Mouse (Mus musculus): Measurements from ENCODE around the gene Snrpc. TPM values are rescaled to one million over a fixed set of nuclear protein-coding genes. Genes with fewer than 3 reads are reported as not detected.
A peak's percentile ranks its signal among the peaks of the same experiment; 100 is the strongest.

The Snrpc gene
- polyA plus RNA-seq, 1 experiment from 2014 or later = 330 TPM

DNA sequence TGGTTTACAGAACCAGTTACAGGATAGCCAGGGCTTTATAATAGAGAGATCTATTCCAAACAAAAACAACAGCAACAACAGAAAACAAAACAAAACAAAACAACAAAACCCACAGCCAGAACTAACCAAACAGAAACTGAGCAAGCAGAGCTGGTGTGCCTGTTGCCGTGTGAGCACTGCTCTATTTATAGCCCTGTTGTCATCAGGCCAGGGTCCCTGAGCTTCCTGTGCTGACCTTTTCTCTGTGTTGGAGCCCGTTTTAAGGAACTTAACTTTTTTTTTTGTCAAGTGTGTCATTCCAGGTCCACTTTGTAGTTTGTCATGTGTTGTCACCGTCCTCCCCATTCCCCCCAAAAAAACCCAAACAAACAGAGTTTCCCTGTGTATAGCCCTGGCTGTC is 13.1 kb downstream of the Snrpc start:
- no peak overlapping the region for H3K4me2 ChIP-seq
- H3K27me3 ChIP-seq = no peaks in the 10 kb centered on the region
- H3K9ac ChIP-seq = no peak overlapping the region
- no peaks in the 10 kb centered on the region for H3K4me1 ChIP-seq
- no peak overlapping the region for H3K27ac ChIP-seq
- 65% methylated on average over 3 of the region's 3 CpGs for WGBS
- no peaks in the 10 kb centered on the region for H3K9me3 ChIP-seq (replicated peaks)
- no peak overlapping the region for H3K4me3 ChIP-seq (replicated peaks)
- H3K36me3 ChIP-seq = peaks cover 81% of the 10 kb centered on the region
- no peak for ATAC-seq (replicated peaks; ENCODE audit: low FRiP score)

GRCm38 (mm10) chr17:27856265-27856797 is 18.4 kb downstream of the Snrpc start, which contains the start of gene Uhrf1bp1:
Gene Uhrf1bp1 (plus strand): TSS chr17:27856441.
- Histone ChIP-seq H3K9me3 (replicated peaks) (no peaks in the 10 kb centered on the region), H3K4me2 (peak within 1 kb of the TSS; percentile 86), H3K36me3 (peaks cover 30% of the 10 kb centered on the region), H3K27me3 (no peaks in the 10 kb centered on the region), H3K4me3 (replicated peaks) (peak within 1 kb of the TSS; percentile 74), H3K27ac (peak within 1 kb of the TSS; percentile 88), H3K4me1 (peaks cover 33% of the 10 kb centered on the region), H3K9ac (peak within 1 kb of the TSS; percentile 80)
- under 1% methylated on average over 54 of the region's 54 CpGs for WGBS
- ATAC-seq (replicated peaks; ENCODE audit: low FRiP score) = peak; percentile 86

GRCm38 (mm10) chr17:27856798-27857648 is 19.1 kb downstream of the Snrpc start:
- WGBS = 1% methylated on average over 51 of the region's 52 CpGs
- H3K36me3 ChIP-seq = peaks cover 27% of the 10 kb centered on the region
- H3K4me1 ChIP-seq = peaks cover 36% of the 10 kb centered on the region
- peak overlapping the region; percentile 86 for H3K4me2 ChIP-seq
- H3K9ac ChIP-seq = peak overlapping the region; percentile 80
- peak overlapping the region; percentile 74 for H3K4me3 ChIP-seq (replicated peaks)
- H3K27me3 ChIP-seq = no peaks in the 10 kb centered on the region
- peak; percentile 62 for ATAC-seq (replicated peaks; ENCODE audit: low FRiP score)
- peak overlapping the region; percentile 88 for H3K27ac ChIP-seq
- H3K9me3 ChIP-seq (replicated peaks) = no peaks in the 10 kb centered on the region

DNA sequence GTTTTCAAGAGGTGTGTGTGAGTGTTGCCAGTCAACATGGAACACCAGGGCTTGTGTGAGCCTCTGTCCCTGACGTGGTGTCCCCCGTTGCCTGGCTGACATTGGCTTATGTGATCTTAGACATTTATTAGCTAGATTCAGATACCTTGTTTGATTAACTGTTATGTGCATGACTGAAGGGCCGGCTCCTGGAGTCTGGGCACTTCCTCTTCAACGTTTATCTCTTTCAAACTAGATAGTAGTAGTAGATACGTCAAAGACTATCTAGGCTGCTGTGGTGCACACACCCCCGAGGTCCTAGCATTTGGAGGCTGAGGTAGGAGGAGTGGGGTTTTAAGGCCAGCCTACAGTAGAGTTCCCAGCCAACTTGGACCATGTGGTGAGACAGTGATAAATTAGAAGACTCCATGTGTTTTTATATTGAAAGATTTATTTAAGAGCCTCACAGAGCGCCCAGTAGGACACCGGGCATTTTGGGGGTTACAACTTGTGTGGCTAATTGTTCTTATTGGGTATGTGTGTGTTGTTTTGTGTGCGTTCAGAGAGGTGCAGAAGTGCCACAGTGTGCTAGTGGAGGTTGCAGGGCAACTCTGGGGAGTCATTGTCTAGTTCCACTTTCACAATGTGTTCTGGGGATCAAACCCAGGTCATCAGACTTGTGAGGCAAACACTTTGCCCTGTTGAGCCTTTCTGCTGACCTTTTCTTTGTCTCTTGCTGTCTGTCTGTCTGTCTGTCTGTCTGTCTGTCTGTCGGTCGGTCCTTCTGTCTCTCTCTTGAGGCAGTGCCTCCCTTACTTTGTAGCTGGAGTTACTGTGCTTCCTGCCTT is 19.9 kb downstream of the Snrpc start:
- no peaks in the 10 kb centered on the region for H3K9me3 ChIP-seq (replicated peaks)
- no peak for ATAC-seq (replicated peaks; ENCODE audit: low FRiP score)
- H3K4me2 ChIP-seq = peak overlapping the region; percentile 86
- H3K9ac ChIP-seq = peak overlapping the region; percentile 80
- H3K4me1 ChIP-seq = peaks cover 36% of the 10 kb centered on the region
- H3K27me3 ChIP-seq = no peaks in the 10 kb centered on the region
- H3K36me3 ChIP-seq = peaks cover 18% of the 10 kb centered on the region
- peak overlapping the region; percentile 74 for H3K4me3 ChIP-seq (replicated peaks)
- peak overlapping the region; percentile 88; the same call in 1 of the 2 replicates for H3K27ac ChIP-seq
- 35% methylated on average over 11 of the region's 11 CpGs for WGBS

DNA sequence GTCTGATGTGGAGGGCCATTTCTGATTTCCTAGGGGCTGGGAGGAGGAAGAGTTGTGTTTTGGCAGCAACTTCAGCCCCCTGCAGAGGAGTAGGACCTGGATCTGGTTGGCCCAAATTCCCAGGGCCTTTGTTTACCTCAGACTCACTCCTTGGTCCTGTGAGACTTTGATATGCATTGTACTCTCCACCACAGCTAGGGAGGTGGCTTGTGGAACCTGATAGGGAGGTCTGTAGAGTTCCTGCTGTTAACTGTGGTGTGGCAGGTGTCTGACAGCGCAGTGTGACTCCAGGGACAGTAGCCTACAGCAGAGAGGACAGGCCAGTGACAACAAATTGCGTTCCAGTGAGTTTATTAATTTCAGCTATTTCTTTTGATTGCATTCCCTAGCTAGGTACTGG is 21.2 kb downstream of the Snrpc start:
- no peak; the same call in 1 of the 2 replicates for ATAC-seq (replicated peaks; ENCODE audit: low FRiP score)
- H3K4me3 ChIP-seq (replicated peaks) = no peak overlapping the region
- H3K9ac ChIP-seq = no peak overlapping the region
- no peak overlapping the region for H3K27ac ChIP-seq
- H3K36me3 ChIP-seq = peaks cover 6% of the 10 kb centered on the region
- peaks cover 36% of the 10 kb centered on the region for H3K4me1 ChIP-seq
- peak overlapping the region; percentile 86; the same call in 1 of the 2 replicates for H3K4me2 ChIP-seq
- H3K27me3 ChIP-seq = no peaks in the 10 kb centered on the region
- 38% methylated on average over 2 of the region's 2 CpGs for WGBS
- no peaks in the 10 kb centered on the region for H3K9me3 ChIP-seq (replicated peaks)

GRCm38 (mm10) chr17:27865461-27865860 is 27.5 kb downstream of the Snrpc start:
- ATAC-seq (replicated peaks; ENCODE audit: low FRiP score) = no peak
- WGBS = 86% methylated on average over 2 of the region's 2 CpGs
- H3K4me2 ChIP-seq = no peak overlapping the region

DNA sequence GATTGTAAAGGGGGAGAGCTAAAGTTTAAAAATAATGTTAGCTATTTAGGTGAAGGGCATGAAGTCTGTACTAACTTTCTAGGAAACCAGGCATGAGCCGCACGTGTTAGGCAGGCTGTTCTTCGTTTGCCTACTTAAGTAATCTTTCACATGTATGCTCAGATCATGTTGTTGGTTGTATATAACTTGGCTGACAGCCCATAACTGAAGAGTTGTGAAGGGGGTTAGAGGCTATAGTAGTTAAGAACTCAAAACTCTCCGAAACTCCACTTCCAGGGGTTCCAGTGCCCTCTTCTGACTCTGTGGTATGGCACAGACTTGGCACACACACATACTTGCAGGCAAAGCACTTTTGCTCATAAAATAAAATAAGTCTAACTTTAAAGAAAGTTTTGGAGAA is 28.8 kb downstream of the Snrpc start:
- H3K4me1 ChIP-seq = 0 out of 2 replicates have a peak, but pooled peaks cover 1% of the 10 kb centered on the region
- no peak for ATAC-seq (replicated peaks; ENCODE audit: low FRiP score)
- H3K9me3 ChIP-seq (replicated peaks) = no peaks in the 10 kb centered on the region
- 80% methylated on average over 4 of the region's 4 CpGs for WGBS
- no peak overlapping the region for H3K4me2 ChIP-seq
- no peak overlapping the region for H3K4me3 ChIP-seq (replicated peaks)
- no peaks in the 10 kb centered on the region; the same call in 1 of the 2 replicates for H3K36me3 ChIP-seq
- H3K27me3 ChIP-seq = no peaks in the 10 kb centered on the region
- no peak overlapping the region for H3K27ac ChIP-seq
- no peak overlapping the region for H3K9ac ChIP-seq

More at GRCm38 (mm10) chr17:27865461-27865860, 27.5 kb downstream of the Snrpc start:
- H3K36me3 ChIP-seq = no peaks in the 10 kb centered on the region; the same call in 1 of the 2 replicates
- no peaks in the 10 kb centered on the region for H3K9me3 ChIP-seq (replicated peaks)
- H3K27ac ChIP-seq = no peak overlapping the region
- H3K9ac ChIP-seq = no peak overlapping the region
- H3K4me1 ChIP-seq = 0 out of 2 replicates have a peak, but pooled peaks cover 3% of the 10 kb centered on the region
- no peaks in the 10 kb centered on the region for H3K27me3 ChIP-seq
- no peak overlapping the region for H3K4me3 ChIP-seq (replicated peaks)

DNA sequence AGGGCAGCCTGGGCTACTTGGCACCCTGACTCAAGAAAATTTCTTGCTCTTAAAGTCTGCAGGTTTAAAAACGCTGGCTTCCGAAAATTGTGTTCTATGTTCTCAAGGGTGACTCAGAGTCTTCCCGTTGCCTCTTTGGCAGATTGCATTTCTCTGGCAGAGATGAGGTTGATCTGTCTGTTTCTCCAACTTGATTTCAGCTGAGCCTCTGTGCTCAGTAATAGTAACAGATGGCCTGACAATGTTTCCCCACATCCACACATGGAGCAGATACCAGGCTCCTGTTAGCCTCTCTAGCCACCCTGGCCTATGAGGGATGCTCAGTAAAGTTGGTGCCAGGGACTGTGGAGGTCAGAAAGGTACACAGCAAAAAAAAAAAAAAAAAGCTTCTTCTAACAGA is 33.9 kb downstream of the Snrpc start:
- no peak overlapping the region for H3K9ac ChIP-seq
- H3K9me3 ChIP-seq (replicated peaks) = no peaks in the 10 kb centered on the region
- no peaks in the 10 kb centered on the region for H3K27me3 ChIP-seq
- no peaks in the 10 kb centered on the region; the same call in 1 of the 2 replicates for H3K36me3 ChIP-seq
- WGBS = 85% methylated on average over 3 of the region's 3 CpGs
- H3K27ac ChIP-seq = no peak overlapping the region
- no peak overlapping the region for H3K4me3 ChIP-seq (replicated peaks)
- no peak for ATAC-seq (replicated peaks; ENCODE audit: low FRiP score)
- peaks cover 13% of the 10 kb centered on the region; the same call in 1 of the 2 replicates for H3K4me1 ChIP-seq
- no peak overlapping the region for H3K4me2 ChIP-seq

GRCm38 (mm10) chr17:27873583-27873982 is 35.6 kb downstream of the Snrpc start:
- Histone ChIP-seq H3K27ac (no peak overlapping the region), H3K4me2 (no peak overlapping the region), H3K27me3 (no peaks in the 10 kb centered on the region), H3K36me3 (peaks cover 15% of the 10 kb centered on the region; the same call in 1 of the 2 replicates), H3K9me3 (replicated peaks) (no peaks in the 10 kb centered on the region), H3K4me1 (peaks cover 13% of the 10 kb centered on the region; the same call in 1 of the 2 replicates), H3K4me3 (replicated peaks) (no peak overlapping the region), H3K9ac (no peak overlapping the region)
- 62% methylated on average over 3 of the region's 3 CpGs for WGBS
- ATAC-seq (replicated peaks; ENCODE audit: low FRiP score) = no peak

DNA sequence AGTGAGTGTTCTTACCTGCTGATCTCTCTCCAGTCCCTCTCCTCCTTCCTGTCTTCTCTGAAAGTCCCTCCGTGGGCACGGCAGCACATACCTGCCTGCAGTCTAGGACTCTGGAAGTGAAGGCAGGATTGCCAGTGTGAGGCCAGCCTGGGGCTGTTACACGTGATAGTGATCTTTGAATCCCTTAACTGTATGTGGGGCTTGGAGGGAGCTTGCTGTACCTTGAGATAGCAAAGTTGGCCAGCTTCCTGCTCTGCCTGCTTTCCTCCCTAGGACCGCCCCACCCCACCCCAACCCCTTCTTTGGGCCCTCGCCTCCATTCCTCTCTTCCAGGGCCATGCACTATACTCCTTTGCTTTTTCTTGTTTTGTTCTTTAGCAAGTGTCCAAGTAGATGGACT is 36.6 kb downstream of the Snrpc start:
- WGBS = 65% methylated on average over 5 of the region's 5 CpGs
- ATAC-seq (replicated peaks; ENCODE audit: low FRiP score) = 0 out of 2 replicates have a peak, but pooled peaks have one; percentile 22

DNA sequence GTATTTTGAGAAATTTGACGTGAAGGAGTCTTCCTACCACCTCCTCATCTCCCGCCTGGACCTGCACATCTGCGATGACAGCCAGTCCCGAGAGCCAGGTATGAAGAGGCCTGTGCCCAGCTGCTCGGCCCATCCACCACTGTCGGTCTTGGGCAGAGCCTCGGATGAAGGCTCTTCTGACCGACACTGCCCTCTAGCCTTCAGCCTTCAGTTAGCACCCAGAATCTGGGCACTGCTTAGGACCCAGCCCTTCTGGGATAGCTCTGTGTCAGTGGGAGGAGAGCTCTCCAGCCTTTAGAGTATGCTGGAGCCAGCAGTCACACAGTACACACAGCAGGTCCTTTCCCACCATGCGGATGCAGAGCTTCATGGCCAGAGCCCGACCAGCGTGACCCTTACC is 43.6 kb downstream of the Snrpc start:
- H3K4me3 ChIP-seq (replicated peaks) = no peak overlapping the region
- H3K4me2 ChIP-seq = no peak overlapping the region
- WGBS = 60% methylated on average over 11 of the region's 11 CpGs
- no peaks in the 10 kb centered on the region for H3K27me3 ChIP-seq
- H3K4me1 ChIP-seq = no peaks in the 10 kb centered on the region
- no peaks in the 10 kb centered on the region for H3K9me3 ChIP-seq (replicated peaks)
- H3K9ac ChIP-seq = no peak overlapping the region
- no peak overlapping the region for H3K27ac ChIP-seq
- ATAC-seq (replicated peaks; ENCODE audit: low FRiP score) = 0 out of 2 replicates have a peak, but pooled peaks have one; percentile 36
- peaks cover 92% of the 10 kb centered on the region for H3K36me3 ChIP-seq

More for the DNA sequence above, 36.6 kb downstream of the Snrpc start:
- H3K9ac ChIP-seq = no peak overlapping the region
- no peaks in the 10 kb centered on the region for H3K27me3 ChIP-seq
- peaks cover 13% of the 10 kb centered on the region; the same call in 1 of the 2 replicates for H3K4me1 ChIP-seq
- H3K4me3 ChIP-seq (replicated peaks) = no peak overlapping the region
- no peak overlapping the region for H3K4me2 ChIP-seq
- H3K9me3 ChIP-seq (replicated peaks) = no peaks in the 10 kb centered on the region
- H3K27ac ChIP-seq = 0 out of 2 replicates have a peak overlapping the region, but pooled peaks have one; percentile 28
- H3K36me3 ChIP-seq = peaks cover 24% of the 10 kb centered on the region

Data from kidney, embryonic 15.5 days (tissue).